In genomic region chr2:12294060-12294459, GRCm38 (mm10) we compare ENCODE assay signal across 12 mouse cellular contexts. TPM values are rescaled to one million over a fixed set of nuclear protein-coding genes. Genes with fewer than 3 reads are reported as not detected.
DNase-seq lines count a peak whose midpoint lies in the region; ATAC-seq and TF ChIP-seq lines count a peak whose summit lies in the region.
"Had no signal": no experiment of that assay in that cellular context is flagged by ENCODE, and none has a peak within 500 bp of the region (broad histone marks: within the 10 kb centered on the region; RNA-seq: fewer than 3 reads in every experiment).

No protein-coding gene starts in this region.

- TF ChIP-seq POLR2A in brain, embryonic 14.5 days (IDR thresholded peaks at IDR 0.05; ENCODE audit: borderline replicate concordance, extremely low read depth, insufficient read depth, insufficient read length, poor library complexity, severe bottlenecking): no peak

- no peaks in the 10 kb centered on the region for H3K27me3 ChIP-seq in limb, embryonic 15.5 days
- H3K27me3 ChIP-seq: kidney, embryonic 15.5 days; stomach, embryonic 15.5 days had no signal

- no peak for TF ChIP-seq CTCF in left cerebral cortex, adult 2 months (IDR thresholded peaks at IDR 0.05)
- no peak for TF ChIP-seq CTCF in brain, embryonic 14.5 days (IDR thresholded peaks at IDR 0.05; ENCODE audit: borderline replicate concordance, extremely low read depth, insufficient read depth, insufficient read length)

- 38% methylated on average over 3 of the region's 3 CpGs for WGBS in limb, embryonic 15.5 days

- DNase-seq in gastrocnemius, adult 18-20 months (ENCODE audit: low spot score): peak; percentile 37
- DNase-seq in gastrocnemius, postnatal 36 days: no peak
- no peak for DNase-seq in left cerebral cortex, adult 2 months (ENCODE audit: extremely low spot score in 1 of 2, low spot score in 2 of 2)
- no peak for DNase-seq in left cerebral cortex, postnatal 4 days
- peak; percentile 28 for DNase-seq in brain, embryonic 14.5 days (ENCODE audit: low read depth)
- DNase-seq in spleen, postnatal 36 days (ENCODE audit: low spot score in 2 of 2): no peak
- DNase-seq: cerebellum, adult 9-10 months had no signal

- no peak overlapping the region for H3K4me2 ChIP-seq in limb, embryonic 15.5 days
- H3K4me2 ChIP-seq: kidney, embryonic 15.5 days; stomach, embryonic 15.5 days had no signal

- no peak overlapping the region for H3K4me3 ChIP-seq in left cerebral cortex, adult 2 months
- H3K4me3 ChIP-seq in limb, embryonic 15.5 days: no peak overlapping the region
- H3K4me3 ChIP-seq: kidney, embryonic 15.5 days; megakaryocyte, embryonic 14.5 days; stomach, embryonic 15.5 days had no signal

- H3K4me1 ChIP-seq in limb, embryonic 15.5 days: peaks cover 17% of the 10 kb centered on the region
- H3K4me1 ChIP-seq: megakaryocyte, embryonic 14.5 days; stomach, embryonic 15.5 days had no signal

- ATAC-seq in limb, embryonic 15.5 days (ENCODE audit: insufficient number of reproducible peaks, low FRiP score, low TSS enrichment, low read depth): no peak
- no peak for ATAC-seq in inflammation-experienced regulatory T-cells, adult 6 months

- H3K27ac ChIP-seq in left cerebral cortex, adult 2 months: peak overlapping the region; percentile 69
- H3K27ac ChIP-seq in limb, embryonic 15.5 days: peak overlapping the region; percentile 17; the same call in 1 of the 2 replicates
- H3K27ac ChIP-seq: kidney, embryonic 15.5 days; stomach, embryonic 15.5 days had no signal

- H3K36me3 ChIP-seq in limb, embryonic 15.5 days: no peaks in the 10 kb centered on the region
- H3K36me3 ChIP-seq: kidney, embryonic 15.5 days; stomach, embryonic 15.5 days had no signal

- intact Hi-C loops in gastrocnemius, postnatal 36 days (cut with DNase I): no loop called here
- intact Hi-C loops in left cerebral cortex, adult 2 months (cut with DNase I): no loop called here
- intact Hi-C loops in left cerebral cortex, postnatal 4 days (cut with DNase I): loop anchor here (10.0 kb wide), 1 partner anchor 139 kb away; no protein-coding TSS in a partner anchor

- H3K9ac ChIP-seq in limb, embryonic 15.5 days: no peak overlapping the region
- H3K9ac ChIP-seq: kidney, embryonic 15.5 days; stomach, embryonic 15.5 days had no signal

- no peaks in the 10 kb centered on the region for H3K9me3 ChIP-seq in limb, embryonic 15.5 days
- H3K9me3 ChIP-seq: kidney, embryonic 15.5 days; megakaryocyte, embryonic 14.5 days; stomach, embryonic 15.5 days had no signal

RNA-seq across cellular contexts. Expression of gene Itga8, which starts 7.7 kb away (rescaled TPM):
- total RNA-seq in gastrocnemius, adult 18-20 months (2021): 1 to 10 TPM; 1.2 to 1.8 TPM
- 1 to 10 TPM; 2.0 TPM for total RNA-seq in gastrocnemius, postnatal 36 days (2021)
- total RNA-seq in left cerebral cortex, adult 2 months (2021): 10 to 100 TPM in 1 of 2 experiments, 1 to 10 TPM in 1; 9.6 to 10.7 TPM
- 1 to 10 TPM; 6.1 to 6.5 TPM for total RNA-seq in left cerebral cortex, postnatal 4 days (2021)
- 1.9 and 3.1 TPM in 2 replicates for polyA plus RNA-seq in brain, embryonic 14.5 days (2012; rRNA removed)
- polyA plus RNA-seq in limb, embryonic 15.5 days (2015; fragmentation: Nextera tagmentation; extraction: Ambion mirVana): 12.9 and 13.0 TPM in 2 replicates
- polyA plus RNA-seq in inflammation-experienced regulatory T-cells, adult 6 months (2017; shearing (Covaris generic)): not detected

Comparison
In these comparisons a context has a peak if more than half of its experiments do, and no peak if none do; other contexts are left out.
1. DNase-seq: peak in gastrocnemius, adult 18-20 months (single experiment) and brain, embryonic 14.5 days (single experiment); none in gastrocnemius, postnatal 36 days (0 of 2), left cerebral cortex, adult 2 months (0 of 2), left cerebral cortex, postnatal 4 days (single experiment) and spleen, postnatal 36 days (0 of 2).